Mouse (Mus musculus): ENCODE measurements at regions not wholly inside any gene's neighbourhood (a gene's known extent, or its start where the extent isn't known, plus 50 kb on each side); places are given as distances from the start of the nearest gene placed in this dataset.

DNA sequence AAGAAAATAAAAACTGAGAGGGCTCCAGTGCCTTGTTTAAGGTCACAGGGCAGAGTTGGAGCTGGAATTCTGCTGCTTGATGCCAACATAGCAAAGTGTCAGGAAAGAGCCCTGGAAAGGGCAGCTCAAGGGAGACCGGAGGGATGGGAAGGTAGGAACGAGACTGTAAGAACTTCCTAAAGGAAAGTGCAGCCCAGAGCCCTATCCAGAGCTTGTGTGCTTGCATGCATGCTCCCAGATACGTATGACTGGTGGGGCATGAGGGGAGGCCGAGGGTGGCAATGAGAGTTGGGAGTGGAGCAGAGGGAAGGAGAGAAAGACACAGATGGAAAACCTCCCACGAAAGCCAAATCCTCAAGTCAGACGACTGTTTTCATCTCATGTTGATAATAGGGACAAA, 381.8 kb downstream of the Rps24 start:
- TF ChIP-seq CTCF (IDR thresholded peaks at IDR 0.05; ENCODE audit: borderline replicate concordance, insufficient read depth, low read depth, low read length) (no peak), POLR2A (IDR thresholded peaks at IDR 0.05; ENCODE audit: borderline replicate concordance, insufficient read depth, low read length) (no peak)

Measured in cerebellum, adult 2 months (tissue).